Mouse (Mus musculus) intestine, embryonic 14.5 days (tissue): Measurements from ENCODE around the gene Wdr54. TPM values are rescaled to one million over a fixed set of nuclear protein-coding genes. Genes with fewer than 3 reads are reported as not detected.
A peak's percentile ranks its signal among the peaks of the same experiment; 100 is the strongest.

Experiments used
- ATAC-seq: fragments of 200-750 bp; cut with Nextera tagmentation; replicated peaks from 2 replicates; pipeline ENCODE4 v1.8.0; 2017; ENCODE audit warnings: low read depth, moderate number of reproducible peaks, moderate TSS enrichment, moderate library complexity; ENCODE audit not compliant: low FRiP score, low TSS enrichment
- DNase-seq: peaks from one replicate; pipeline ENCODE4 v3.0.0-alpha.2; 2018; ENCODE audit warnings: low spot score
- H3K27ac ChIP-seq: fragments of 300-500 bp; sonication (generic); 2 replicates; pipeline ENCODE4 v1.5.1; 2014; ENCODE audit warnings: low read depth, mild to moderate bottlenecking, control low read depth
- H3K27me3 ChIP-seq: fragments of 300-500 bp; sonication (generic); replicated peaks from 2 replicates; pipeline ENCODE4 v1.6.1; 2014; ENCODE audit warnings: low read length, control low read depth; ENCODE audit not compliant: control insufficient read depth, insufficient read depth
- H3K36me3 ChIP-seq: fragments of 300-500 bp; sonication (generic); 2 replicates; pipeline ENCODE4 v1.6.1; 2014; ENCODE audit warnings: low read length, control low read depth; ENCODE audit not compliant: control insufficient read depth, insufficient read depth
- H3K4me1 ChIP-seq: fragments of 300-500 bp; sonication (generic); replicated peaks from 2 replicates; pipeline ENCODE4 v1.6.1; 2014; ENCODE audit warnings: low read length, control low read depth, mixed read lengths; ENCODE audit not compliant: control insufficient read depth, insufficient read depth
- H3K4me2 ChIP-seq: fragments of 300-500 bp; sonication (generic); 2 replicates; pipeline ENCODE4 v1.6.1; 2014; ENCODE audit warnings: low read length
- H3K4me3 ChIP-seq: fragments of 300-500 bp; sonication (generic); 2 replicates; pipeline ENCODE4 v1.5.1; 2014; ENCODE audit warnings: low read depth, low read length, control low read depth, mixed read lengths
- H3K9ac ChIP-seq: fragments of 300-500 bp; sonication (generic); 2 replicates; pipeline ENCODE4 v1.6.1; 2014; ENCODE audit warnings: mild to moderate bottlenecking, low read length
- H3K9me3 ChIP-seq: fragments of 300-500 bp; sonication (generic); 2 replicates; pipeline ENCODE4 v1.6.1; 2016; ENCODE audit warnings: low read length, control low read depth; ENCODE audit not compliant: control insufficient read depth
- WGBS: fragments of 180-500 bp; shearing (Covaris S2); extraction: QIAGEN DNeasy Blood & Tissue Kit; methylation state at CpG from one replicate; pipeline ENCODE4 v1.1.7; 2014; 5-methylcytosine and 5-hydroxymethylcytosine counted together
- polyA plus RNA-seq: library from polyadenylated mRNA; unstranded; fragments of >200 nt; fragmentation: Nextera tagmentation; extraction: Ambion mirVana; gene quantifications from 2 replicates; pipeline ENCODE4 v1.2.1, GENCODE M21; 2014

Wdr54 gene
- polyA plus RNA-seq, 1 experiment from 2014 or later: 4.3 TPM

DNA sequence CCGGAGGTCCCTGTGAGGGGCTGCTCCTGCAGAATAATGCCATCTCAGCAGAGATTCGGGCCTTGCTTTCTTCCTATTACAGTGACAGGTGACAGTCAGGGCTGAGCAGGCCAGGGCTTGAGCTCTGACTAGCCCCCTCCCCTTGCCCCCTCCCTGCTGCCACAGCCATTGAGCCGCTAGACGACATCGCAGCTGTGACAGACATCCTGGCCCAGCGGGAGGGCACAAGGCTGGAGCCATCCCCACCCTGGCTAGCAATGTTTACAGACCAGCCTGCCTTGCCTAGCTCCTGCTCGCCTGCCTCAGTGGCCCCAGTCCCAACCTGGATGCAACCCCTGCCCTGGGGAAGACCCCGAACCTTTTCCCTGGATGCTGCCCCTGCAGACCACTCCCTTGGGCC, 4.5 kb downstream of the Wdr54 start:
- no peak for DNase-seq
- no peak overlapping the region for H3K27ac ChIP-seq
- peaks cover 52% of the 10 kb centered on the region for H3K36me3 ChIP-seq
- no peaks in the 10 kb centered on the region for H3K9me3 ChIP-seq
- H3K4me2 ChIP-seq: no peak overlapping the region
- H3K9ac ChIP-seq: no peak overlapping the region
- no peak for ATAC-seq
- no peak overlapping the region for H3K4me3 ChIP-seq
- H3K4me1 ChIP-seq: peaks cover 6% of the 10 kb centered on the region
- WGBS: 38% methylated on average over 8 of the region's 8 CpGs
- no peaks in the 10 kb centered on the region for H3K27me3 ChIP-seq

DNA sequence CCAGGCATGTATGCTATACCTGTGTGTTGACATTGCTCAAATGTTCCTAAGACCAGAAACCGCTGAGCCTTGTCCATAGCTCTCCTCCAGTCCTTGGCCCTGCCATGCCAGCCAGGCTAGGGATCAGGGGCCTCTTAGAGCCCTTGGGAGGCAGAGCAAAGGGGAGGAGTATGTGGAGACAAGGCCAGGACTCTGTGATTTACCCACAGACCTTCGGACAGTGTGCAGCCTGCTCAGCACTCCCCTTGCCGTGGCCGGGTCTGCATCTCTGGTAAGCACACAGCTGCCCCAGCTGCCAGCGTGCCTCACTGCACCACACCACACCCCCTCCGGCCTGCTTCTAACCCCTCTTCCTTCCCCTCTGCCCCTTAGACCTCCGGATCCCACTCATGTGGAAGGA, 8.9 kb downstream of the Wdr54 start:
- no peak for DNase-seq
- Histone ChIP-seq H3K4me1 (peaks cover 3% of the 10 kb centered on the region), H3K27ac (no peak overlapping the region), H3K36me3 (peaks cover 56% of the 10 kb centered on the region), H3K4me2 (no peak overlapping the region), H3K9ac (no peak overlapping the region), H3K4me3 (no peak overlapping the region), H3K27me3 (no peaks in the 10 kb centered on the region), H3K9me3 (no peaks in the 10 kb centered on the region)
- 66% methylated on average over 7 of the region's 7 CpGs for WGBS
- no peak for ATAC-seq

- WGBS: 68% methylated on average over 9 of the region's 9 CpGs
- no peak for ATAC-seq
- no peak overlapping the region for H3K27ac ChIP-seq
These were observed 10.4 kb downstream of the Wdr54 start for GRCm38 (mm10) chr6:83145805-83146204.

DNA sequence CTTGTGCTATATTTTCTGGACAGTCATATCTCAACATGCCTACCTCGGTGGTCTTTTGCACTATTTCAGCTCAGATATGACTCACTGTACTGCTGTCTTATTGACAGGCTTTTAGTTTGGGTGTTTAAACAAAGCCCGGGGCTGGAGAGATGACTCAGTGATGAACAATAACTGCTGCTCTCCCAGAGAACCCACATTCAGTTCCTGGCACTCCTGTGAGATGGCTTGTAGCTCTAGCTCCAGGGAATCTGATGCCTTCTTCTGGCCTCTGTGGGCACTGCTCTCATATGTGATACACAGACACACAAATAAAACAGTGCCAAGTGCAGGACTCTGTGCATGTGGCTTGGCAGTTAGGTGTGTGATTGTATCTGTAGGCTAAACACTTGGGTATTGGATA, 11.0 kb downstream of the Wdr54 start:
- no peak for DNase-seq
- Histone ChIP-seq H3K9ac (no peak overlapping the region), H3K4me3 (no peak overlapping the region), H3K4me2 (no peak overlapping the region), H3K9me3 (no peaks in the 10 kb centered on the region), H3K27ac (no peak overlapping the region), H3K27me3 (no peaks in the 10 kb centered on the region), H3K36me3 (peaks cover 42% of the 10 kb centered on the region), H3K4me1 (peaks cover 11% of the 10 kb centered on the region)
- ATAC-seq: no peak
- WGBS: 68% methylated on average over 2 of the region's 2 CpGs

More at GRCm38 (mm10) chr6:83145805-83146204, 10.4 kb downstream of the Wdr54 start:
- peaks cover 47% of the 10 kb centered on the region for H3K36me3 ChIP-seq
- no peaks in the 10 kb centered on the region for H3K9me3 ChIP-seq
- peaks cover 11% of the 10 kb centered on the region for H3K4me1 ChIP-seq
- H3K27me3 ChIP-seq: no peaks in the 10 kb centered on the region
- DNase-seq: no peak
- no peak overlapping the region for H3K4me2 ChIP-seq
- no peak overlapping the region for H3K9ac ChIP-seq
- no peak overlapping the region for H3K4me3 ChIP-seq

GRCm38 (mm10) chr6:83142886-83143285, 13.3 kb downstream of the Wdr54 start:
- H3K9me3 ChIP-seq: no peaks in the 10 kb centered on the region
- ATAC-seq: no peak
- no peaks in the 10 kb centered on the region for H3K27me3 ChIP-seq
- no peak overlapping the region for H3K27ac ChIP-seq
- H3K4me1 ChIP-seq: peaks cover 27% of the 10 kb centered on the region
- H3K9ac ChIP-seq: no peak overlapping the region
- no peak overlapping the region for H3K4me2 ChIP-seq
- H3K4me3 ChIP-seq: no peak overlapping the region
- WGBS: 54% methylated on average over 10 of the region's 11 CpGs
- H3K36me3 ChIP-seq: peaks cover 22% of the 10 kb centered on the region
- no peak for DNase-seq

GRCm38 (mm10) chr6:83142211-83142731, 13.9 kb downstream of the Wdr54 start:
- no peaks in the 10 kb centered on the region for H3K27me3 ChIP-seq
- DNase-seq: no peak
- peaks cover 29% of the 10 kb centered on the region for H3K4me1 ChIP-seq
- ATAC-seq: no peak
- H3K9me3 ChIP-seq: no peaks in the 10 kb centered on the region
- 12% methylated on average over 39 of the region's 41 CpGs for WGBS
- H3K27ac ChIP-seq: no peak overlapping the region
- peak overlapping the region; percentile 18 for H3K4me3 ChIP-seq
- H3K4me2 ChIP-seq: peak overlapping the region; percentile 51
- peak overlapping the region; percentile 32 for H3K9ac ChIP-seq
- H3K36me3 ChIP-seq: peaks cover 16% of the 10 kb centered on the region

- H3K4me3 ChIP-seq: peak overlapping the region; percentile 18
These were observed 14.6 kb downstream of the Wdr54 start for GRCm38 (mm10) chr6:83141636-83142035.

GRCm38 (mm10) chr6:83140044-83140443, 16.2 kb downstream of the Wdr54 start:
- H3K27me3 ChIP-seq: no peaks in the 10 kb centered on the region
- no peaks in the 10 kb centered on the region for H3K9me3 ChIP-seq
- no peak overlapping the region for H3K4me2 ChIP-seq
- H3K27ac ChIP-seq: no peak overlapping the region
- H3K36me3 ChIP-seq: no peaks in the 10 kb centered on the region; the same call in 1 of the 2 replicates
- DNase-seq: no peak
- no peak overlapping the region for H3K4me3 ChIP-seq
- H3K4me1 ChIP-seq: peaks cover 39% of the 10 kb centered on the region
- ATAC-seq: no peak
- no peak overlapping the region for H3K9ac ChIP-seq
- 86% methylated on average over 8 of the region's 8 CpGs for WGBS

More at GRCm38 (mm10) chr6:83141636-83142035, 14.6 kb downstream of the Wdr54 start:
- Histone ChIP-seq H3K9ac (no peak overlapping the region), H3K27ac (no peak overlapping the region), H3K9me3 (no peaks in the 10 kb centered on the region), H3K4me2 (peak overlapping the region; percentile 51), H3K4me1 (peaks cover 29% of the 10 kb centered on the region), H3K27me3 (no peaks in the 10 kb centered on the region), H3K36me3 (peaks cover 9% of the 10 kb centered on the region)
- DNase-seq (no peak), ATAC-seq (no peak)
- 33% methylated on average over 4 of the region's 4 CpGs for WGBS

DNA sequence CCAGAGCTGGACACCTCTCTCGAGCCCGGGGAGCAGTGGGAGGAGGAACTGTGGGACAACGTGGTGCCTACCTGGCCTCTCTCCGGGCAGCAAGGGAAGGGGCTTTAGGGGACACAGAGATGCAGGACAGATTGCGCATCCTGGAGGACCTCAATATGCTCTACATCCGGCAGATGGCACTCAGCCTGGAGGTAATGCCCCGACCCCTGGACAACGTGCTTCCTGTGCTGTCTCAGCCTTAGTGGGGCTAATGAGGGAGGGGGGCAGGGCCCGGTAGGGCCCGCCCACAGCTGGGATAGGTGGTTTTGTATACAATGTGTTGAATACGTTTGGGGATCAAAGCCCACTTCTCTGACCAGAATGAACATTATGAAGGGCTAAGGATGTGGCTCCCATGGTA, 18.1 kb downstream of the Wdr54 start:
- Histone ChIP-seq H3K4me3 (peak overlapping the region; percentile 64), H3K9ac (peak overlapping the region; percentile 93), H3K9me3 (no peaks in the 10 kb centered on the region), H3K4me2 (peak overlapping the region; percentile 80), H3K27ac (peak overlapping the region; percentile 100), H3K4me1 (peaks cover 43% of the 10 kb centered on the region), H3K27me3 (no peaks in the 10 kb centered on the region), H3K36me3 (no peaks in the 10 kb centered on the region)
- 0% methylated on average over 11 of the region's 11 CpGs for WGBS
- no peak for DNase-seq
- ATAC-seq: peak; percentile 34; the same call in 1 of the 2 replicates
